Mouse (Mus musculus): ENCODE measurements around the gene 4930438A08Rik. TPM values are rescaled to one million over a fixed set of nuclear protein-coding genes. Genes with fewer than 3 reads are reported as not detected.

4930438A08Rik gene
- polyA plus RNA-seq, 1 experiment from 2014 or later: not detected

DNA sequence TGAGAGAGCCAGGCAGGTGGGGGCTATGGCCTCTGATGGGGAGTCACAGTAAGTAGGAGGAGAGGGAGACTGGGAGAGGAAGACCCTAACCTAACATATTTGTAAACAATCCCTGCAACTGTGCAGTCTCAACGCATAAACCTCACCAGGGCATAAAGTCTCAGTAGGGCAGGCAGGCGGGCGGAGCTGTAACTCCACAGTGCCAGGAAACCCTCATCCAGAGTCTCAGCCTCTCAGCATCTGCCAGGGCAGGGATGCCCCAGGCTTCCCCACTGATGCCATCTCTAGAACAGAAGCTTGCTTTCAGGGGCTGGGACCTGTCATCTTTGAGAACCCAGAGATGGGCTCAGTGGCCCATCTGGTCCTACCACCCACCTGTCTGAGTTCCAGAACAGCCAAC is 12.3 kb upstream of the 4930438A08Rik start:
- H3K4me1 ChIP-seq (ENCODE audit: control insufficient read depth, insufficient read depth, low read length): no peaks in the 10 kb centered on the region
- no peaks in the 10 kb centered on the region for H3K9me3 ChIP-seq (ENCODE audit: control insufficient read depth, low read length)
- 78% methylated on average over 3 of the region's 3 CpGs for WGBS
- no peak overlapping the region for H3K9ac ChIP-seq (ENCODE audit: low read length)
- no peaks in the 10 kb centered on the region for H3K27me3 ChIP-seq (ENCODE audit: control insufficient read depth, insufficient read depth, low read length)
- H3K4me3 ChIP-seq (ENCODE audit: low read depth, low read length): no peak overlapping the region
- H3K4me2 ChIP-seq (ENCODE audit: low read depth, severe bottlenecking): no peak overlapping the region
- no peak for ATAC-seq (ENCODE audit: insufficient number of reproducible peaks, low FRiP score, low TSS enrichment, low read depth)
- H3K36me3 ChIP-seq (ENCODE audit: control insufficient read depth, insufficient read depth, low read length): no peaks in the 10 kb centered on the region
- no peak for DNase-seq (ENCODE audit: low spot score)
- H3K27ac ChIP-seq (replicated peaks; ENCODE audit: low read depth, low read length): no peak overlapping the region

DNA sequence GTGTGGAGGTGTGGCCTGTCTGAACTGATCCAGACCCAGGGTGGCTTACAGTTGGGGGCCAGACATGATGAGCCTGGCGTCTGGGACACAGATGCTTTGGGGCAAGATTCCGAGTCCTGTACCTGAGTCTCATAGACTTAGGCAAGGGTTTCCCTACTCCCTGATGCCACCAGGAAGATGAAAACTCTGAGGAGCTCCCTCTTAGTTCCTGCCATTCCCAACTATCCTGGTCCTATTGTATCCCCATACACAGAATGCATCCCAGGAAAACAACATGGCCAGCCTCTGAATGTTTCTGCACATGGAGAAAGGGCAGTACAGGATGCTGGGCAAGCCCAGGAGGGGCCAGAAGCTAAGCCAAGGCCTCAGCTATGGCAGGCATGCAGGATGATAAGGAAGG is 11.1 kb upstream of the 4930438A08Rik start:
- ATAC-seq (ENCODE audit: insufficient number of reproducible peaks, low FRiP score, low TSS enrichment, low read depth) (no peak), DNase-seq (ENCODE audit: low spot score) (no peak)
- Histone ChIP-seq H3K27ac (replicated peaks; ENCODE audit: low read depth, low read length) (no peak overlapping the region), H3K36me3 (ENCODE audit: control insufficient read depth, insufficient read depth, low read length) (no peaks in the 10 kb centered on the region), H3K9ac (ENCODE audit: low read length) (no peak overlapping the region), H3K4me1 (ENCODE audit: control insufficient read depth, insufficient read depth, low read length) (no peaks in the 10 kb centered on the region), H3K4me2 (ENCODE audit: low read depth, severe bottlenecking) (no peak overlapping the region), H3K27me3 (ENCODE audit: control insufficient read depth, insufficient read depth, low read length) (no peaks in the 10 kb centered on the region), H3K9me3 (ENCODE audit: control insufficient read depth, low read length) (no peaks in the 10 kb centered on the region), H3K4me3 (ENCODE audit: low read depth, low read length) (no peak overlapping the region)
- WGBS: 75% methylated on average over 2 of the region's 2 CpGs

DNA sequence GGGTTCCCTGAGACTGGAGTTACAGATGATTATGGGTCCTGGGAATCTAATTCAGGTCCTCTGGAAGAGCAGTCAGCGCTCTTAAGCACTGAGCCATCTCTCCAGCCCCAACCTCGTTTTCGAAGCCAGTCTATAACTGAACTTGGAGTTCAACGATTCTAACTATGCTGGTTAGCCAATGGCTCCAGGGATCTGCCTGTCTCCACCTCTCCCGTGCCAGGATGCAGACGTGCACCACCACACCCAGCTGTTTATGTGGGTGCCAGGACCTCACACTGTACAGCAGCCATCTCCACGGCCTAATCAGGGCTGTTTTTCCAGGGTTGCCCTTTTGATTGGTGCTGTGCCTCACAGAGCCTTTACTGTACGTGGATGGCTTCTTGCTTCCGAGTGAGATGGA is 10.1 kb upstream of the 4930438A08Rik start:
- H3K4me1 ChIP-seq (ENCODE audit: control insufficient read depth, insufficient read depth, low read length): no peaks in the 10 kb centered on the region
- no peaks in the 10 kb centered on the region for H3K36me3 ChIP-seq (ENCODE audit: control insufficient read depth, insufficient read depth, low read length)
- no peak for ATAC-seq (ENCODE audit: insufficient number of reproducible peaks, low FRiP score, low TSS enrichment, low read depth)
- no peak overlapping the region for H3K4me3 ChIP-seq (ENCODE audit: low read depth, low read length)
- H3K9ac ChIP-seq (ENCODE audit: low read length): no peak overlapping the region
- no peaks in the 10 kb centered on the region for H3K27me3 ChIP-seq (ENCODE audit: control insufficient read depth, insufficient read depth, low read length)
- WGBS: 82% methylated on average over 9 of the region's 9 CpGs
- no peak for DNase-seq (ENCODE audit: low spot score)
- H3K9me3 ChIP-seq (ENCODE audit: control insufficient read depth, low read length): no peaks in the 10 kb centered on the region
- H3K27ac ChIP-seq (replicated peaks; ENCODE audit: low read depth, low read length): no peak overlapping the region
- no peak overlapping the region for H3K4me2 ChIP-seq (ENCODE audit: low read depth, severe bottlenecking)

DNA sequence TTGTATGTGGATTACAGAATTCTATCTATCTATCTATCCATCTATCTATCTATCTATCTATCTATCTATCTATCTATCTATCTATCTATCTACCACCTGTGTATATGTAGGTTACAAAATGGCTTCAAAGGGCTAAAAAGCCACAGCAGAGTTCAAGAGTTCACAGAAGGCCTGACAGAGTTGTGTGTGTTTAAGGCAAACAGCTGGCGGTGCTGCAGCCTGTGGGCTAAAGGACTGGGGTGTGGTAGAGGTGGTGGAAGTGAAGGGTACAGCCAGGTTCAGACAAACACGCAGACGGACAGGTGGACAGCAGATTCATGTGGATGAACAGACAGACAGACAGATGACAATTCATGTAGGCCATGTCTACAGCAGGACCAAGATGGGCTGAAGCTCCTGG is 6.3 kb upstream of the 4930438A08Rik start:
- no peak for ATAC-seq (ENCODE audit: insufficient number of reproducible peaks, low FRiP score, low TSS enrichment, low read depth)
- 91% methylated on average over 3 of the region's 3 CpGs for WGBS
- H3K27ac ChIP-seq (replicated peaks; ENCODE audit: low read depth, low read length): no peak overlapping the region
- no peak overlapping the region for H3K4me3 ChIP-seq (ENCODE audit: low read depth, low read length)
- no peaks in the 10 kb centered on the region for H3K4me1 ChIP-seq (ENCODE audit: control insufficient read depth, insufficient read depth, low read length)
- no peak overlapping the region for H3K9ac ChIP-seq (ENCODE audit: low read length)
- DNase-seq (ENCODE audit: low spot score): no peak
- H3K4me2 ChIP-seq (ENCODE audit: low read depth, severe bottlenecking): no peak overlapping the region
- H3K27me3 ChIP-seq (ENCODE audit: control insufficient read depth, insufficient read depth, low read length): no peaks in the 10 kb centered on the region
- no peaks in the 10 kb centered on the region for H3K9me3 ChIP-seq (ENCODE audit: control insufficient read depth, low read length)
- H3K36me3 ChIP-seq (ENCODE audit: control insufficient read depth, insufficient read depth, low read length): no peaks in the 10 kb centered on the region

DNA sequence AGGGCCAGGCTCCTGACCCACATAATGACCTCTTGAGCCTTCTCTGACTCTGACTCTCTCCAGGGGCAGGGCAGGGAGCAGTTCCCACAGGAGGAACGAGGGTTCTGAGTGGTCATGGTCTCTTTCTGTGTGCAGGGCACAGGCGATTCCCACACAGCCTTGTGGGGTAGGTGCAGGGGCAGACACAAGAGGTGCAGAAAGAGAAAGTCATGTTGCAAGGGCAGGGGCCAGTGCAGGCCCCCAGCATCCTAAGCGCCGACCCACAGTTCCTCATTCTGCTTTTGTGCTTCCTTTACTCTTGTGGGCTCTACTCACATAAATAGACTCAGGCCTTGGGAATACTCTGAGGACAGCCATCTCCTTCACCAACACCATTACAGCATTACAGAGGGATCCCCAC is 1.2 kb downstream of the 4930438A08Rik start:
- WGBS: 76% methylated on average over 4 of the region's 4 CpGs
- Histone ChIP-seq H3K4me3 (ENCODE audit: low read depth, low read length) (no peak overlapping the region), H3K4me2 (ENCODE audit: low read depth, severe bottlenecking) (no peak overlapping the region), H3K9ac (ENCODE audit: low read length) (no peak overlapping the region), H3K27me3 (ENCODE audit: control insufficient read depth, insufficient read depth, low read length) (no peaks in the 10 kb centered on the region), H3K4me1 (ENCODE audit: control insufficient read depth, insufficient read depth, low read length) (no peaks in the 10 kb centered on the region), H3K27ac (replicated peaks; ENCODE audit: low read depth, low read length) (no peak overlapping the region), H3K36me3 (ENCODE audit: control insufficient read depth, insufficient read depth, low read length) (no peaks in the 10 kb centered on the region), H3K9me3 (ENCODE audit: control insufficient read depth, low read length) (no peaks in the 10 kb centered on the region)
- ATAC-seq (ENCODE audit: insufficient number of reproducible peaks, low FRiP score, low TSS enrichment, low read depth) (no peak), DNase-seq (ENCODE audit: low spot score) (no peak)

DNA sequence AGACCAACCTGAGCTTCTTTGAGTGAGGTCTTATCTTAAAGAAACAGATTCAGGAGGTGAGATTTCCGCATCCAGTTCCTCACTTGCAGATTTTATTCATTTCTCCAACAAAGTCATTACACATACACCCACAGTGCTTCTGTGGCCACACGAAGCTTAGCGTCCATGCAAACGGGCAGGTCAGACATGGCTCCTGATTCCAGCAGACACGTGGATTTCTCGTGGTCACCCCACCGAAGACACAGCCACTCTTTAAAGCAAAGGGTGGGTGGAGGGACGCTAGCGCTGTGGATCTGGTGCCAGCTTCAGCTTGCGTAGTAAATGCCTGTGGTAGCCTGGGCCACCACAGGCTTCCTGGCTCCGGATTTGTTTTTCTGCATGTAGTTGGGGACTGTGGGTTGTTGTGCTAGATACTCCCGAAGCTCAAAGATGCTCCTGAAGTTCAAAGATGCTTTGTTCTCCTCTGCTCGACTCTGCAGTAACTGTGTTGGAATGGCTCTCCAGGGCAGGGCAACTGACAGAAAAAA is 7.4 kb downstream of the 4930438A08Rik start:
- Histone ChIP-seq H3K36me3 (ENCODE audit: control insufficient read depth, insufficient read depth, low read length) (no peaks in the 10 kb centered on the region), H3K4me1 (ENCODE audit: control insufficient read depth, insufficient read depth, low read length) (no peaks in the 10 kb centered on the region), H3K9me3 (ENCODE audit: control insufficient read depth, low read length) (no peaks in the 10 kb centered on the region), H3K4me3 (ENCODE audit: low read depth, low read length) (no peak overlapping the region), H3K27ac (replicated peaks; ENCODE audit: low read depth, low read length) (no peak overlapping the region), H3K4me2 (ENCODE audit: low read depth, severe bottlenecking) (no peak overlapping the region), H3K27me3 (ENCODE audit: control insufficient read depth, insufficient read depth, low read length) (no peaks in the 10 kb centered on the region), H3K9ac (ENCODE audit: low read length) (no peak overlapping the region)
- DNase-seq (ENCODE audit: low spot score): no peak
- 89% methylated on average over 13 of the region's 13 CpGs for WGBS
- no peak for ATAC-seq (ENCODE audit: insufficient number of reproducible peaks, low FRiP score, low TSS enrichment, low read depth)

DNA sequence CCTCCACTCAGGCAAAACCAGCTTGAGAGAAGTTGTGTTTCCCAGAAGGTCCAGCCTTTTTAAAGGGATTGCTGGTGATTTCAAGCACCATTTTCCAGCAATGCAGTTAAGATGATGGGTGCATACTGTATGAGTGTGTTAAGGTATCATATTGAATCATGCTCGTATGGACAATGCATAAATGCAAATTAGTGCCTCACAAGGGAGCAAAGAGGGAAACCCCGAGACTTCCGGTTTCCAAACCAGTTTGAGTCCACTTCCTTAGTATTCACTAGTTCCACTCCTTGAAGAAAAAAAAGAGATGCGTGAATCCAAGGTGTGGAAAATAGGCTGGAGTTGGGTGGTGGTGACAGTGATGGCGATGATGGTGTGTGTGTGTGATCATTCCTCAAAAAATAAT is 7.9 kb downstream of the 4930438A08Rik start:
- H3K4me2 ChIP-seq (ENCODE audit: low read depth, severe bottlenecking): no peak overlapping the region

DNA sequence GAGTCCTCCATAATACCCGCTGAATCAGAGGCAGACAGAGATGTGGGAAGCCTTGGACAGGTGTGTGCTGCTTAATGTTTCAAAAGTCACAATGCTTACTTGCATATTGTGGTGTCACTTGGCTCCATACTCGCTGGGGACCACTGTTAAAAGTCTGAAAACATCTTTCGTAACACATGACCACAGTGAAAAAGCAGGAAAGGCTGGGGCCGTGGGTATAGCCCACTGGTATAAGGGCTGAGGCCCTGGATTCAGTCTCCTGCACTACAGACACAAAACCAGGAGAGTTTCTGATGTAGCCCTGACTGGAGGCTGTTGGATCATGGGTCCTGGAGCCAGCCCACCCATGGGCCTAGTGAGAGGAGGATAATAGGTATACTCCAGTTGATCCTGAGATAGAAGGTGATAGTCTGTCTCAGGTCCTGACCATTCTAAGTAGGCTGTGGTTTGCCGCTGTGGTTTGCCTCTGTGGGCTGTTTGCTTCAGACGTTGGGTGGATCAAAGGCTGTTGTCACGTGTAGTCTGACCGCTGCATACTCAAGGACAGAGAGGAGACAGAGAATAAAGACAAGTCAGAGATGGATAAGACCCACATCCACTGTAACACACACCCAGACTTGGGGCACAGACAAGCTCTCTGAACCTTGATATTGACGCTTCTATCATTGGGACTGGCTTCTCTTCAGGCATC is 15.5 kb downstream of the 4930438A08Rik start:
- no peaks in the 10 kb centered on the region for H3K4me1 ChIP-seq (ENCODE audit: control insufficient read depth, insufficient read depth, low read length)
- no peaks in the 10 kb centered on the region for H3K9me3 ChIP-seq (ENCODE audit: control insufficient read depth, low read length)
- WGBS: 77% methylated on average over 9 of the region's 9 CpGs
- DNase-seq (ENCODE audit: low spot score) (no peak), ATAC-seq (ENCODE audit: insufficient number of reproducible peaks, low FRiP score, low TSS enrichment, low read depth) (no peak)
- H3K4me3 ChIP-seq (ENCODE audit: low read depth, low read length): no peak overlapping the region
- H3K4me2 ChIP-seq (ENCODE audit: low read depth, severe bottlenecking): no peak overlapping the region
- H3K36me3 ChIP-seq (ENCODE audit: control insufficient read depth, insufficient read depth, low read length): no peaks in the 10 kb centered on the region
- no peak overlapping the region for H3K9ac ChIP-seq (ENCODE audit: low read length)
- no peak overlapping the region for H3K27ac ChIP-seq (replicated peaks; ENCODE audit: low read depth, low read length)
- no peaks in the 10 kb centered on the region for H3K27me3 ChIP-seq (ENCODE audit: control insufficient read depth, insufficient read depth, low read length)

More for the DNA sequence above, 7.9 kb downstream of the 4930438A08Rik start:
- Histone ChIP-seq H3K9me3 (ENCODE audit: control insufficient read depth, low read length) (no peaks in the 10 kb centered on the region), H3K4me1 (ENCODE audit: control insufficient read depth, insufficient read depth, low read length) (no peaks in the 10 kb centered on the region), H3K27ac (replicated peaks; ENCODE audit: low read depth, low read length) (no peak overlapping the region), H3K27me3 (ENCODE audit: control insufficient read depth, insufficient read depth, low read length) (no peaks in the 10 kb centered on the region), H3K9ac (ENCODE audit: low read length) (no peak overlapping the region), H3K4me3 (ENCODE audit: low read depth, low read length) (no peak overlapping the region), H3K36me3 (ENCODE audit: control insufficient read depth, insufficient read depth, low read length) (no peaks in the 10 kb centered on the region)
- no peak for ATAC-seq (ENCODE audit: insufficient number of reproducible peaks, low FRiP score, low TSS enrichment, low read depth)
- WGBS: 86% methylated on average over 5 of the region's 5 CpGs
- no peak for DNase-seq (ENCODE audit: low spot score)

DNA sequence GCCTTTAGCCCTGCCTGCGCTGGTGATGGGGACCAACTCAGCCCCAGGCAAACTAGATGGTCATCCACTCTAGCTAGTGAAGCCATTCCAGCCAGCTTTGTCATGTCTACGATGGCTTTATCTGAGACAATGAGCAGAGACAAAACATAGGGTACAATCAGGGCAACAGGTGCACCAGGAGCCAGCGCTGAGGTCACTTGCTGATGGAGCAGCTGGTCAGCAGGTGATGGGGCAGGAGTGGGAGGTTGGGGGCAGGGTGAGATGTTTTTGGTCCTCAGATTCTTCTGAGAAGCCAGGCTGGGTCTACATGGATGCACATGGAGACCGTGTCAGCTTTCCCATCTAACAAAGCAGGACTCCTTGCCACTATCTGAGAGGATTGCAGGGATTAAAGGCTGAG is 16.2 kb downstream of the 4930438A08Rik start:
- no peak for ATAC-seq (ENCODE audit: insufficient number of reproducible peaks, low FRiP score, low TSS enrichment, low read depth)
- no peak for DNase-seq (ENCODE audit: low spot score)
- Histone ChIP-seq H3K4me3 (ENCODE audit: low read depth, low read length) (no peak overlapping the region), H3K36me3 (ENCODE audit: control insufficient read depth, insufficient read depth, low read length) (no peaks in the 10 kb centered on the region), H3K27me3 (ENCODE audit: control insufficient read depth, insufficient read depth, low read length) (no peaks in the 10 kb centered on the region), H3K4me2 (ENCODE audit: low read depth, severe bottlenecking) (no peak overlapping the region), H3K9ac (ENCODE audit: low read length) (no peak overlapping the region), H3K27ac (replicated peaks; ENCODE audit: low read depth, low read length) (no peak overlapping the region), H3K4me1 (ENCODE audit: control insufficient read depth, insufficient read depth, low read length) (no peaks in the 10 kb centered on the region), H3K9me3 (ENCODE audit: control insufficient read depth, low read length) (no peaks in the 10 kb centered on the region)
- WGBS: 91% methylated on average over 4 of the region's 4 CpGs

All from limb, embryonic 11.5 days (tissue).